Mouse (Mus musculus): ENCODE measurements around the gene Mc1r.

DNA sequence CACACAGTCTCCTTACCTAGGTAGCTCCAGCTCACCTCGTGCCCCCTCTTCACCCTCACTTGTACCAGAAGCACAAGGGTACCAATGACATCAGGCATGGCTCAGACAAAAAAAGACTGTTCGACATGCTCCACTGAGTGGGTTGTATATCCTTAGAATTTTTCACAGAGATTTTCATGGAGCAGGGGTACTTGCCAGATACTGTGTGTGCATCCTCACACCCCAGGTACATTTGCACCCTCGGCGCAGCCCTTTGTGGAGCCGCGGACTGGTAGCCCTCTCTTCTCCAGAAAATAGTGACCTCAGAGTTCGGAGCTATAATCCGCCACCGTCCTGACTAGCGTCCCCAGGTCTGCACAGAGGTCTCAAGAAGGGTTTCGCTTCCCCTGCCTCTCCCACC is 3.9 kb downstream of the Mc1r start:
- TF ChIP-seq POLR2A (IDR thresholded peaks at IDR 0.05; ENCODE audit: borderline replicate concordance, low read depth, low read length) (no peak), CTCF (IDR thresholded peaks at IDR 0.05; ENCODE audit: low read depth, low read length) (no peak)

All from bone marrow macrophage, adult 2 months (primary cell).